Mouse (Mus musculus): Measurements from ENCODE around the gene Cracr2a.

The Cracr2a gene

DNA sequence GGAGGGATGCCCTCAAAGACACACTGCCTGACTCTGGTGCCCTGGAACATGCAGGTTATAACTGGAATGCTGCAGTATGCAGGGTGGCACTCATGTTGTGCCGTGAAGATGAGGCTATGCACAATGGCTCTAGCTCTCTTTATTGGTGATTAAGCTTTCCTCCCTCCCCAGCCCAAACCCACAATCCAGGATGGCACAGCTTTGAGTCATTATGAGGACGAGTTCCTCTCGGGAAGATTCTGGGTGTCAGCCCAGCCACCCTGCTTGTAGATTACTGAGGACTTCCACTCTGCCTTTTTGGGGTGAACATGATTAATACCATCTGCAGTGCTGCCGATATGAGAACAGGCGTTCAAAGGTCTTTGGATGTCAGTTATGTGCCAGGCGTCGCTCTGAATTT, 132.5 kb downstream of the Cracr2a start:
- in situ Hi-C loops (cut with MseI, MboI), result no loop called here

DNA sequence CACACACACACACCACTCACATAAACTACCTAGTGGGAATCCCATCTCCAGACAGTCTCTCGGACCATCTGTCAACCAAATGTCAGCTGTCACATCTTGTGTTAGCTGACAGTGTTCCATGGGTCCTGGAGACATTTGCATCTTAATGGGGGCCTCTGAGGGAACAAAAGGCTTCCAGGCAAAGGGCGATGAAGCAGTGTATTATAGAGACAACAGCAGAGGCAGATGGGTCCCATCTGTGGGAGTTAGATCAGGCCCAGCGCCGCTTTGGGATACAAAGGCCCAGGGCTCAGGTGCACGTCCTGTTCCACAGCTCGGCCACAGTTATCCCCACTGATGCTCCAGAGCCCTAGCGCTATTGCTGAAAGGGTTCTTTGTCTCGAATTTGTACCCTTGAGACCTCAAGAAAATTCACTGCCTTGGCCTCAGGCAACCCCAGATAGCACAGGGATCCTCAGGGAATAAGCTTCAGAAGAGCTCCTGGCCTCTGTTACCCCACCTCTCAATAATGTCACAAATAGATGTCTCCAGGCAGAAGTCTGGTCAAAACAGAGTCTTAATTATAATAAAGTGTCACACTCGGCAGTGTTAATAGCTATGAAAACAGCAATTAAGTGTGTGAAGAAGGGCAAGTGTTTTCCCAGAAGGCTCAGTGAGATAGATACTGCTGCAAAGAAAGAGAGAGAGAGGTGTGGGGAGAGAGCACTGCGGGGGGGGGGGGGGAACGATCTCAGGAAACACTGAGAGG, 140.1 kb downstream of the Cracr2a start:
- in situ Hi-C loops (cut with MseI, MboI), result no loop called here

- in situ Hi-C loops (cut with MseI, MboI), result no loop called here
These were observed 147.1 kb downstream of the Cracr2a start for GRCm38 (mm10) chr6:127708218-127708628.

- in situ Hi-C loops (cut with MseI, MboI), result no loop called here
These were observed 153.8 kb downstream of the Cracr2a start for GRCm38 (mm10) chr6:127714906-127715305.

DNA sequence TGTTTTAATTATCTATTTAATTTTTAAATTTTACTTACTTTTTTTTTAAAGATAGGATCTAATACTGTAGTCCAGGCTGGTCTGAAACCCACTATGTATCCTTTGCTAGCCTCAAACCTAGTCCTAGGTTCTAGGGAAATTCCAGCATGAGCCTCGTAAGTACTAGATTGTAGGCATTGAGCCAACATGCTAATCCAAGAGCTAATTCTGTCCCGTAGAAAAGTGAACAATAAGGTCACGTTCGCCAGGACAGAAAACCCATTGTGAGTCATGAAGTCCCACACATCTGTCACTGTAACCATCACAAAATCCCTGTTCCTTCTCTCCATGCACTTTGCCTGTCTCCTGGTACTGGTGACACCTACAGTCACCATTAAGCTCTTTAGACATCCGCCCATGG, 154.3 kb downstream of the Cracr2a start:
- in situ Hi-C loops (cut with MseI, MboI), result no loop called here

DNA sequence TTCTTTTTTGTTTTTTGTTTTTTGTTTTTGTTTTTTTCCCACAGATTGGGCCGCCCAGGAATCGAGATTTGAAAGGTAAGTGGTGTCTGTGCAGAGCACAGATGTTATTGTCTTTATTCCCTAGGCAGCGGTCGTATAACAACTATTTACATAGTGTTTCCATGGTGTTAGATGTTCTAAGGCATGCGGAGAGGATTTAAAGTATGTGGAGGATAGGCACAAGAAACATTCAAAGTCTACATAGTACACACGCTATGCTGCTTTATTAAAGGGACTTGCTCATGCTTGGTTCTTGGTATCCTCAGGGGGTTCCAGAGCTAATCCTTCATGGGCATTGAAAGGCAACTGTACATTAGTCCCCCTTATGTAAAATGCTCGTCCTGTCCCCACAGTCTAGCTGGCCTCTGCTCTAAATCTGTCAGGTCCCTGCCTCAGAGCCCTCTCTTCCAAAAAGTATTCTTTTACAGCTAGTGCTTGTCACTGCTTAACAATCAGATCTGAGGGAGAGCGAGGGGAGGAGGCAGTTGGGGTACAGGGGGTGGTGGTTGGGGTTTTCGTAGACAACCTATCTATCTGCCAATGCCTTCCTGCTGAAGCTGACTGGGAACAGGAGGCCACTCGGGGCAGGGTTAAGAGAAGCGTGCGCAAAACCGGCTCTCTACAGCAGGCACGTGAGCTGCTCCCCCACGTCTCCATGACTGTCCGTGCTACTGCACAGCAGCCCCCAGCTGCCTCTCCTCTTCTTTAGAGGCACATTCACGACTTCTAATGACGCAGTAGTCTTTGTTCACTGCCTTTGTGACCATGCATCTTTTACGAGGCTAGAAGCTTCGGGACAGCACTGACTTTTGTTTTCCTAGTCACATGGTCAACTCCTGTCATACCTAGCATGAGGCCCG, 156.3 kb downstream of the Cracr2a start:
- in situ Hi-C loops (cut with MseI, MboI), result no loop called here

- in situ Hi-C loops (cut with MseI, MboI), result no loop called here
These were observed 158.7 kb downstream of the Cracr2a start for GRCm38 (mm10) chr6:127719875-127720274.

GRCm38 (mm10) chr6:127723126-127723525, 162.0 kb downstream of the Cracr2a start:
- in situ Hi-C loops (cut with MseI, MboI), result no loop called here

Measured in mouse trophoblast stem cell (cell line).